Mouse (Mus musculus) hindbrain, embryonic 15.5 days (tissue): ENCODE results near the gene Shox2. TPM values are rescaled to one million over a fixed set of nuclear protein-coding genes. Genes with fewer than 3 reads are reported as not detected.
A peak's percentile ranks its signal among the peaks of the same experiment; 100 is the strongest.

Source experiments
- ATAC-seq: fragments of 200-750 bp; cut with Nextera tagmentation; 2 replicates; pipeline ENCODE4 v1.8.0; 2017; ENCODE audit warnings: low read depth, moderate number of reproducible peaks, moderate TSS enrichment; ENCODE audit not compliant: low FRiP score
- H3K27ac ChIP-seq: fragments of 300-500 bp; sonication (generic); replicated peaks from 2 replicates; pipeline ENCODE4 v1.5.1; 2015; ENCODE audit warnings: mild to moderate bottlenecking, inconsistent platforms
- H3K27me3 ChIP-seq: fragments of 300-500 bp; sonication (generic); 2 replicates; pipeline ENCODE4 v1.6.1; 2015; ENCODE audit warnings: control low read depth, inconsistent platforms
- H3K36me3 ChIP-seq: fragments of 300-500 bp; sonication (generic); 2 replicates; pipeline ENCODE4 v1.6.1; 2015; ENCODE audit warnings: control low read depth, inconsistent platforms
- H3K4me1 ChIP-seq: fragments of 300-500 bp; sonication (generic); replicated peaks from 2 replicates; pipeline ENCODE4 v1.6.1; 2015; ENCODE audit warnings: control low read depth, inconsistent platforms
- H3K4me2 ChIP-seq: fragments of 300-500 bp; sonication (generic); 2 replicates; pipeline ENCODE4 v1.6.1; 2015; ENCODE audit warnings: moderate library complexity, mild to moderate bottlenecking, inconsistent platforms
- H3K4me3 ChIP-seq: fragments of 300-500 bp; sonication (generic); 2 replicates; pipeline ENCODE4 v1.5.1; 2015; ENCODE audit warnings: mild to moderate bottlenecking, inconsistent platforms
- H3K9ac ChIP-seq: fragments of 300-500 bp; sonication (generic); 2 replicates; pipeline ENCODE4 v1.6.1; 2015; ENCODE audit warnings: inconsistent platforms
- H3K9me3 ChIP-seq: fragments of 300-500 bp; sonication (generic); 2 replicates; pipeline ENCODE4 v1.6.1; 2016; ENCODE audit warnings: control low read depth, inconsistent platforms
- WGBS: fragments of 180-500 bp; shearing (Covaris S2); methylation state at CpG from one replicate; pipeline ENCODE4 v1.1.7; 2015; 5-methylcytosine and 5-hydroxymethylcytosine counted together
- polyA plus RNA-seq: library from polyadenylated mRNA; unstranded; fragments of >200 nt; fragmentation: Nextera tagmentation; extraction: Ambion mirVana; gene quantifications from 2 replicates; pipeline ENCODE4 v1.2.1, GENCODE M21; 2015

The Shox2 gene
- polyA plus RNA-seq, 1 experiment from 2014 or later: 23.6 TPM

GRCm38 (mm10) chr3:66977811-66978456, 3.6 kb downstream of the Shox2 start:
- Histone ChIP-seq H3K9me3 (no peaks in the 10 kb centered on the region), H3K4me1 (peaks cover 27% of the 10 kb centered on the region), H3K4me3 (peak overlapping the region; percentile 33), H3K27ac (0 out of 2 replicates have a peak overlapping the region, but pooled peaks have one; percentile 53), H3K9ac (no peak overlapping the region), H3K36me3 (no peaks in the 10 kb centered on the region), H3K4me2 (peak overlapping the region; percentile 32; the same call in 1 of the 2 replicates), H3K27me3 (peaks cover 59% of the 10 kb centered on the region)
- ATAC-seq: no peak
- WGBS: 1% methylated on average over 25 of the region's 25 CpGs

- H3K4me2 ChIP-seq: no peak overlapping the region
- ATAC-seq: no peak
- 0 out of 2 replicates have a peak overlapping the region, but pooled peaks have one; percentile 1 for H3K27ac ChIP-seq
- H3K9ac ChIP-seq: no peak overlapping the region
- peak overlapping the region; percentile 33; the same call in 1 of the 2 replicates for H3K4me3 ChIP-seq
- WGBS: 4% methylated on average over 13 of the region's 13 CpGs
- no peaks in the 10 kb centered on the region for H3K9me3 ChIP-seq
- H3K27me3 ChIP-seq: peaks cover 67% of the 10 kb centered on the region
- H3K36me3 ChIP-seq: no peaks in the 10 kb centered on the region
- peaks cover 22% of the 10 kb centered on the region for H3K4me1 ChIP-seq
Observed at GRCm38 (mm10) chr3:66976889-66977615, 4.5 kb downstream of the Shox2 start.

- no peak overlapping the region for H3K27ac ChIP-seq
- H3K9ac ChIP-seq: no peak overlapping the region
- no peaks in the 10 kb centered on the region for H3K9me3 ChIP-seq
- no peak overlapping the region for H3K4me2 ChIP-seq
- no peak overlapping the region for H3K4me3 ChIP-seq
- WGBS: 11% methylated on average over 3 of the region's 3 CpGs
- peaks cover 73% of the 10 kb centered on the region for H3K27me3 ChIP-seq
- peaks cover 20% of the 10 kb centered on the region for H3K4me1 ChIP-seq
- ATAC-seq: no peak
- no peaks in the 10 kb centered on the region for H3K36me3 ChIP-seq
Observed at GRCm38 (mm10) chr3:66974501-66974900, 7.1 kb downstream of the Shox2 start.

GRCm38 (mm10) chr3:66973391-66973943, 8.1 kb downstream of the Shox2 start:
- Histone ChIP-seq H3K4me2 (peak overlapping the region; percentile 80), H3K9ac (peak overlapping the region; percentile 45), H3K4me3 (peak overlapping the region; percentile 51), H3K36me3 (no peaks in the 10 kb centered on the region), H3K27me3 (peaks cover 65% of the 10 kb centered on the region), H3K27ac (no peak overlapping the region; the same call in 1 of the 2 replicates), H3K4me1 (peaks cover 15% of the 10 kb centered on the region), H3K9me3 (no peaks in the 10 kb centered on the region)
- under 1% methylated on average over 59 of the region's 59 CpGs for WGBS
- ATAC-seq: peak; percentile 82

- Histone ChIP-seq H3K4me2 (0 out of 2 replicates have a peak overlapping the region, but pooled peaks have one; percentile 6), H3K27me3 (peaks cover 75% of the 10 kb centered on the region), H3K36me3 (no peaks in the 10 kb centered on the region), H3K4me1 (peaks cover 15% of the 10 kb centered on the region), H3K4me3 (no peak overlapping the region), H3K9ac (no peak overlapping the region), H3K27ac (no peak overlapping the region), H3K9me3 (no peaks in the 10 kb centered on the region)
- ATAC-seq: no peak
- WGBS: 3% methylated on average over 16 of the region's 16 CpGs
Observed at GRCm38 (mm10) chr3:66972191-66972950, 9.2 kb downstream of the Shox2 start.

- Histone ChIP-seq H3K27ac (0 out of 2 replicates have a peak overlapping the region, but pooled peaks have one; percentile 18), H3K9me3 (no peaks in the 10 kb centered on the region), H3K27me3 (peaks cover 70% of the 10 kb centered on the region), H3K9ac (no peak overlapping the region), H3K4me1 (peaks cover 15% of the 10 kb centered on the region), H3K4me2 (peak overlapping the region; percentile 39), H3K4me3 (peak overlapping the region; percentile 6; the same call in 1 of the 2 replicates), H3K36me3 (no peaks in the 10 kb centered on the region)
- WGBS: 2% methylated on average over 29 of the region's 29 CpGs
- ATAC-seq: peak; percentile 39; the same call in 1 of the 2 replicates
Observed at GRCm38 (mm10) chr3:66970661-66971331, 10.8 kb downstream of the Shox2 start.

- peak; percentile 29; the same call in 1 of the 2 replicates for ATAC-seq
- Histone ChIP-seq H3K4me1 (peaks cover 15% of the 10 kb centered on the region), H3K4me3 (no peak overlapping the region), H3K9me3 (no peaks in the 10 kb centered on the region), H3K27ac (0 out of 2 replicates have a peak overlapping the region, but pooled peaks have one; percentile 18), H3K4me2 (peak overlapping the region; percentile 39), H3K9ac (no peak overlapping the region), H3K27me3 (peaks cover 69% of the 10 kb centered on the region), H3K36me3 (no peaks in the 10 kb centered on the region)
- WGBS: 3% methylated on average over 10 of the region's 10 CpGs
Observed at GRCm38 (mm10) chr3:66970261-66970660, 11.3 kb downstream of the Shox2 start.

- H3K4me2 ChIP-seq: no peak overlapping the region
- no peak overlapping the region for H3K4me3 ChIP-seq
- H3K9ac ChIP-seq: no peak overlapping the region
- H3K4me1 ChIP-seq: peaks cover 8% of the 10 kb centered on the region
- ATAC-seq: no peak
- H3K27ac ChIP-seq: no peak overlapping the region
- no peaks in the 10 kb centered on the region for H3K36me3 ChIP-seq
- H3K9me3 ChIP-seq: no peaks in the 10 kb centered on the region
- 77% methylated on average over 4 of the region's 4 CpGs for WGBS
- H3K27me3 ChIP-seq: peaks cover 48% of the 10 kb centered on the region
Observed at GRCm38 (mm10) chr3:66967508-66967907, 14.1 kb downstream of the Shox2 start.

- Histone ChIP-seq H3K9ac (no peak overlapping the region), H3K9me3 (no peaks in the 10 kb centered on the region), H3K4me2 (no peak overlapping the region), H3K36me3 (no peaks in the 10 kb centered on the region), H3K4me1 (no peaks in the 10 kb centered on the region), H3K27ac (no peak overlapping the region), H3K27me3 (peaks cover 26% of the 10 kb centered on the region), H3K4me3 (no peak overlapping the region)
- no peak for ATAC-seq
- 54% methylated on average over 3 of the region's 3 CpGs for WGBS
Observed at GRCm38 (mm10) chr3:66964884-66965283, 16.7 kb downstream of the Shox2 start.

GRCm38 (mm10) chr3:66959972-66960371, 21.6 kb downstream of the Shox2 start:
- Histone ChIP-seq H3K4me2 (no peak overlapping the region), H3K9me3 (no peaks in the 10 kb centered on the region), H3K36me3 (no peaks in the 10 kb centered on the region), H3K27me3 (peaks cover 7% of the 10 kb centered on the region; the same call in 1 of the 2 replicates), H3K4me1 (no peaks in the 10 kb centered on the region), H3K9ac (no peak overlapping the region), H3K4me3 (no peak overlapping the region), H3K27ac (no peak overlapping the region)
- 71% methylated on average over 5 of the region's 5 CpGs for WGBS
- ATAC-seq: no peak

GRCm38 (mm10) chr3:66955126-66955525, 26.4 kb downstream of the Shox2 start:
- Histone ChIP-seq H3K27me3 (0 out of 2 replicates have a peak, but pooled peaks cover 5% of the 10 kb centered on the region), H3K4me3 (no peak overlapping the region), H3K9ac (no peak overlapping the region), H3K4me1 (no peaks in the 10 kb centered on the region), H3K9me3 (no peaks in the 10 kb centered on the region), H3K4me2 (no peak overlapping the region), H3K36me3 (no peaks in the 10 kb centered on the region), H3K27ac (no peak overlapping the region)
- WGBS: 59% methylated on average over 2 of the region's 2 CpGs
- no peak for ATAC-seq
